Mouse (Mus musculus) CH12.LX (cell line): Measurements from ENCODE around the gene Msi2.

ENCODE experiments used
- BHLHE40 ChIP-seq: IDR thresholded peaks from 2 replicates; pipeline ENCODE4 v1.6.1; 2011; ENCODE audit warnings: mild to moderate bottlenecking, low read depth, low read length, improper control_type of control experiment
- CTCF ChIP-seq, 2 experiments: IDR thresholded peaks in 1 of 2; conservative IDR thresholded peaks in 1 of 2; 2 replicates each; pipeline ENCODE4 v1.5.1; 2011 to 2012; ENCODE audit warnings: low read depth in 2 of 2, low read length in 2 of 2, improper control_type of control experiment in 1 of 2, inconsistent platforms in 1 of 2, mild to moderate bottlenecking in 1 of 2, moderate library complexity in 1 of 2
- EP300 ChIP-seq: IDR thresholded peaks from 2 replicates; pipeline ENCODE4 v1.6.1; 2011; ENCODE audit warnings: low read length, improper control_type of control experiment
- NRF1 ChIP-seq: IDR thresholded peaks from 2 replicates; pipeline ENCODE4 v1.6.1; 2014; ENCODE audit warnings: low read depth, mild to moderate bottlenecking, inconsistent platforms, low read length, improper control_type of control experiment, moderate library complexity
- SIN3A ChIP-seq: IDR thresholded peaks from 2 replicates; pipeline ENCODE4 v1.6.1; 2012; ENCODE audit warnings: low read length, improper control_type of control experiment, inconsistent platforms
- USF2 ChIP-seq: conservative IDR thresholded peaks from 2 replicates; pipeline ENCODE4 v1.6.1; 2011; ENCODE audit warnings: low read depth, low read length, improper control_type of control experiment
- ZNF384 ChIP-seq: IDR thresholded peaks from 2 replicates; pipeline ENCODE4 v1.6.1; 2012; ENCODE audit warnings: low read depth, low read length, improper control_type of control experiment, inconsistent platforms

DNA sequence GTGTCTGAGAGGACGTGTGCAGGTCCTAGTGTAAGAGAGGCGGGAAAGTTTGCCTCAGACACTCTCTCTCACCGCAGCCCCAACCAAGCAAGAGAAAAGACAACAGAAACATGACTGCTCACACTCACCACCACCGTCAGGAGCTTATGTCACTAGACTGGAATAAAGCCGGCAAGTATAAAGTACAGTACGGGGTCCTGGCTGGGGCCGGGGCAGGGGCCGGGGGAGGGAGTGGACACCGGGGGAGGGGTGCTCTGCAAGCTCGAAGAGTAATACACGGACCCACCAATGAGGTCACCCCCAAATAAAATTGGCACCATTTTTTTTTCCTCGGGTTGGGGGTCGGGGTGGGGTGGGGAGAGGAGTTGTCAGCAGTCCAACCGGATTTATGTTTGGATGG lies 354.8 kb downstream of the Msi2 start:
- TF ChIP-seq SIN3A, result no peak
- no peak for TF ChIP-seq NRF1
- TF ChIP-seq BHLHE40, result no peak
- TF ChIP-seq ZNF384, result no peak
- TF ChIP-seq USF2, result no peak
- no peak for TF ChIP-seq EP300
- TF ChIP-seq CTCF (conservative IDR thresholded peaks at IDR 0.05 in 1 of 2, IDR thresholded peaks at IDR 0.05 in 1 of 2; ENCODE audit: low read depth in 2 of 2, low read length in 2 of 2), result no peak
